Mouse (Mus musculus): ENCODE data around the gene Fgf15. TPM values are rescaled to one million over a fixed set of nuclear protein-coding genes. Genes with fewer than 3 reads are reported as not detected.

Gene Fgf15
- polyA plus RNA-seq, 1 experiment, result 2.6 TPM

DNA sequence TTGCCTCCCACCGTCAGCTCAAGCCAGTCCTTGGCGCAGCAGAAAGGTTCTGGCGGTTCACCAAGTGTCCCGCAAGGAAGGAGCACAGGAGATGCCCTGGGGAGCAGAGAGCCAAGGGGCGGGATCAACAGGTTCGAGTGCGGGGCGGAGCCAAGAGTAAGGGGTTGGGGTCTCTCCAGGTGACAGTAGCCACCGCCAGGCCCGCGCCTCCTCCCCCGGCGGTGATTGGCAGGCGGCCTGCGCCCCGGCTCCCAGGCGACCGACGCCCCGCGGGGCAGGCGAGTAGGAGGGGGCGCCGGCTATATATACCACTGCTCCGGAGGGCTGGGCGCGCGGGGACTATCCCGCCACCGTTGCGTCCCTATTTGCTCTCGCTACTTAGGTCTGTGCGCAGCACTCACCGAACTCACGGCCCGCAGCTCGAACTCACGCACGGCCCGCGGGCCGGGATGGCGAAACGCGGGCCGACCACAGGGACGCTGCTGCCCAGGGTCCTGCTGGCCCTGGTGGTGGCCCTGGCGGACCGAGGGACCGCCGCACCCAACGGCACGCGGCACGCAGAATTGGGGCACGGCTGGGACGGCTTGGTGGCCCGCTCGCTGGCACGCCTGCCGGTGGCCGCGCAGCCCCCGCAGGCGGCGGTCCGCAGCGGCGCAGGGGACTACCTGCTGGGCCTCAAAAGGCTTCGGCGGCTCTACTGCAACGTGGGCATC lies 35.1 kb upstream of the Fgf15 start:
- peaks cover 4% of the 10 kb centered on the region for H3K4me1 ChIP-seq (ENCODE audit: control insufficient read depth, insufficient read depth, insufficient read length, low read length)
- TF ChIP-seq CTCF (IDR thresholded peaks at IDR 0.05; ENCODE audit: extremely low read depth, insufficient read length, insufficient replicate concordance, low read depth, low read length) (no peak), POLR2A (IDR thresholded peaks at IDR 0.05; ENCODE audit: low read depth, low read length) (no peak)

DNA sequence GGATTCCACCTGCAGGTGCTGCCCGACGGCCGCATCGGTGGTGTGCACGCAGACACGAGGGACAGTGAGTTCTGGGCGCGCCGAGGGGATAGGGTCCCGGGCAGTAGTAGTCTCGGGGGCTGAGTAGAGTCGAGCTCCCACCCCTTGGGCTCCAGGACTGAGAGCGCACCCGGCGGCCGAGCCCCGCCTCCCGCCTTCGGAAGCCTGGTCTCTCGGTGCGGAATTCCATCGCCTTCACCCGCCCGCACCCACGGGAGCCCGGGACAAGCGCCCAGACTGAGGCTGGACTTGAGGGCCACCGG lies 34.6 kb upstream of the Fgf15 start:
- TF ChIP-seq CTCF (IDR thresholded peaks at IDR 0.05; ENCODE audit: extremely low read depth, insufficient read length, insufficient replicate concordance, low read depth, low read length) (no peak), POLR2A (IDR thresholded peaks at IDR 0.05; ENCODE audit: low read depth, low read length) (no peak)
- Histone ChIP-seq H3K27ac (ENCODE audit: insufficient read depth, low read depth, low read length) (no peak overlapping the region), H3K27me3 (ENCODE audit: control insufficient read depth, insufficient read depth, low read length) (peaks cover 40% of the 10 kb centered on the region), H3K4me1 (ENCODE audit: control insufficient read depth, insufficient read depth, insufficient read length, low read length) (peaks cover 4% of the 10 kb centered on the region), H3K4me3 (ENCODE audit: low read depth, low read length) (peak overlapping the region; percentile 20; the same call in 1 of the 2 replicates), H3K36me3 (ENCODE audit: control insufficient read depth, insufficient read depth, low read length) (no peaks in the 10 kb centered on the region)
- WGBS, result 1% methylated on average over 28 of the region's 28 CpGs

More for the DNA sequence above, 35.1 kb upstream of the Fgf15 start:
- WGBS, result 2% methylated on average over 72 of the region's 72 CpGs
- Histone ChIP-seq H3K4me3 (ENCODE audit: low read depth, low read length) (peak overlapping the region; percentile 20), H3K27me3 (ENCODE audit: control insufficient read depth, insufficient read depth, low read length) (peaks cover 40% of the 10 kb centered on the region), H3K27ac (ENCODE audit: insufficient read depth, low read depth, low read length) (no peak overlapping the region), H3K36me3 (ENCODE audit: control insufficient read depth, insufficient read depth, low read length) (no peaks in the 10 kb centered on the region)

- Histone ChIP-seq H3K36me3 (ENCODE audit: control insufficient read depth, insufficient read depth, low read length) (no peaks in the 10 kb centered on the region), H3K4me3 (ENCODE audit: low read depth, low read length) (no peak overlapping the region), H3K27me3 (ENCODE audit: control insufficient read depth, insufficient read depth, low read length) (peaks cover 40% of the 10 kb centered on the region), H3K4me1 (ENCODE audit: control insufficient read depth, insufficient read depth, insufficient read length, low read length) (peaks cover 5% of the 10 kb centered on the region), H3K27ac (ENCODE audit: insufficient read depth, low read depth, low read length) (no peak overlapping the region)
- no peak for TF ChIP-seq CTCF (IDR thresholded peaks at IDR 0.05; ENCODE audit: extremely low read depth, insufficient read length, insufficient replicate concordance, low read depth, low read length)
- 4% methylated on average over 15 of the region's 15 CpGs for WGBS
Measured at GRCm38 (mm10) chr7:144862126-144862525, 34.2 kb upstream of the Fgf15 start.

DNA sequence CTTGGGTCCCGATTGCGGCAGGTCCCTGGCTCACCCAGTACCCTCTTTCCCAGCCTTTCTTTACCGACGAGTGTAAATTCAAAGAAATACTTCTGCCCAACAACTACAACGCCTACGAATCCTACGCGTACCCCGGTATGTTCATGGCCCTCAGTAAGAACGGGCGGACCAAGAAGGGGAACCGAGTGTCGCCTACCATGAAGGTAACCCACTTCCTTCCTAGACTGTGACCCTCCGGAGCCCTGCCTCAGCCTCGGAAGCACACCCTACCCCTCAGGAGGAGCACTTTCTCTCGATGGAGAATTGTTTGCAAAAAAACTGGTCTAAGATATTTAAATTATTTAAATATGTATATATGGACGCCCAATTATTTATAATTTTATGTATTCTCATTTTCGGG lies 33.6 kb upstream of the Fgf15 start:
- Histone ChIP-seq H3K36me3 (ENCODE audit: control insufficient read depth, insufficient read depth, low read length) (no peaks in the 10 kb centered on the region), H3K4me3 (ENCODE audit: low read depth, low read length) (no peak overlapping the region), H3K4me1 (ENCODE audit: control insufficient read depth, insufficient read depth, insufficient read length, low read length) (peaks cover 10% of the 10 kb centered on the region), H3K27me3 (ENCODE audit: control insufficient read depth, insufficient read depth, low read length) (peaks cover 40% of the 10 kb centered on the region), H3K27ac (ENCODE audit: insufficient read depth, low read depth, low read length) (no peak overlapping the region)
- TF ChIP-seq CTCF (IDR thresholded peaks at IDR 0.05; ENCODE audit: extremely low read depth, insufficient read length, insufficient replicate concordance, low read depth, low read length), result no peak
- TF ChIP-seq POLR2A (IDR thresholded peaks at IDR 0.05; ENCODE audit: low read depth, low read length), result no peak
- WGBS, result 7% methylated on average over 18 of the region's 18 CpGs

DNA sequence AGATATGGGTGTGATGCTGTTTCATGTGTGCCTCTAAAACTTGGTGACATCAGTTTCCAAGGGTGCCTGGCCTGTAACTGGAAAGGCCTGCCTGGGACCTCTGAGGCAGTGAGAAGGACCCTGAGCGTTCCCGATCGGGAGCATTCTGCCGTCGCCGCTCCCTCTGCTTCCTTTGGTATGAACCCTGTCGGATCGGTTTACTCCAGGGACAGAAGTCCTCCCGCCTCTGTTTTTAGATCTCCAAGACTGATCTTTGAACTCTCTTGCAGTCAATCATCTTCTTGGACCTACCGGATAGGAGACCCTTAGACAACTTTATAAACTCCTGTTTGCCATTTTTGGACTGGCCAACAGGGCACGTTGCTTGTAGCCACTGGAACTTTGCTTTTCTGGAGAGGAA lies 33.1 kb upstream of the Fgf15 start:
- Histone ChIP-seq H3K4me1 (ENCODE audit: control insufficient read depth, insufficient read depth, insufficient read length, low read length) (peaks cover 10% of the 10 kb centered on the region), H3K27ac (ENCODE audit: insufficient read depth, low read depth, low read length) (no peak overlapping the region), H3K27me3 (ENCODE audit: control insufficient read depth, insufficient read depth, low read length) (peaks cover 40% of the 10 kb centered on the region), H3K36me3 (ENCODE audit: control insufficient read depth, insufficient read depth, low read length) (no peaks in the 10 kb centered on the region), H3K4me3 (ENCODE audit: low read depth, low read length) (no peak overlapping the region)
- no peak for TF ChIP-seq POLR2A (IDR thresholded peaks at IDR 0.05; ENCODE audit: low read depth, low read length)
- TF ChIP-seq CTCF (IDR thresholded peaks at IDR 0.05; ENCODE audit: extremely low read depth, insufficient read length, insufficient replicate concordance, low read depth, low read length), result no peak
- WGBS, result 5% methylated on average over 11 of the region's 11 CpGs

DNA sequence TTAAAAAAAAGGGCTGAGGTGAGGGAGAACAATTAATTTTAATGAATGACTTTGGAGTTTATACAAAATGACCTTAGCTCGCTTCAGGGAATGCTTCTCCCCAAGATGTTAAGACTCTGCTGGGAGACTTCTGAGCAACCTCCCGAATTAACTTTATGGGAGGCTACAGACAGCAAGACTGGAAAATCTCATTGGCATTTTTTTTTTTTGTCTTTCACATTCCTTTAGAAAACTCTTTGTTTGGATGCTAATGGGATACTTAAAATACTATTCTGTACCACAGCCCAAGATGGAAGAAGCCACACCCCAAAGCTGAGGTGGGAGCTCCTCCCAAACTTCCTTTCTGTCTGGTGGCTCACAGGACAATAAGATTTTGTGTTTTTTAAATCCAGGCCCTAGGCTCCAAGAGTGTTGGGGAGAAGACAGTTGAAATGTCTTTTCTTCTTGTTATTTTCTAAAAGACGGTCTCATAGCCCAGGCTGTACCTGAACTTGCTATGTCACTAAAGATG lies 32.1 kb upstream of the Fgf15 start:
- H3K4me3 ChIP-seq (ENCODE audit: low read depth, low read length), result no peak overlapping the region
- WGBS, result 59% methylated on average over 3 of the region's 3 CpGs
- no peak for TF ChIP-seq CTCF (IDR thresholded peaks at IDR 0.05; ENCODE audit: extremely low read depth, insufficient read length, insufficient replicate concordance, low read depth, low read length)
- no peak for TF ChIP-seq POLR2A (IDR thresholded peaks at IDR 0.05; ENCODE audit: low read depth, low read length)
- peaks cover 40% of the 10 kb centered on the region for H3K27me3 ChIP-seq (ENCODE audit: control insufficient read depth, insufficient read depth, low read length)
- no peak overlapping the region for H3K27ac ChIP-seq (ENCODE audit: insufficient read depth, low read depth, low read length)
- H3K36me3 ChIP-seq (ENCODE audit: control insufficient read depth, insufficient read depth, low read length), result no peaks in the 10 kb centered on the region
- peaks cover 10% of the 10 kb centered on the region for H3K4me1 ChIP-seq (ENCODE audit: control insufficient read depth, insufficient read depth, insufficient read length, low read length)

- H3K36me3 ChIP-seq (ENCODE audit: control insufficient read depth, insufficient read depth, low read length), result no peaks in the 10 kb centered on the region
- no peak overlapping the region for H3K4me3 ChIP-seq (ENCODE audit: low read depth, low read length)
- peaks cover 6% of the 10 kb centered on the region; the same call in 1 of the 2 replicates for H3K4me1 ChIP-seq (ENCODE audit: control insufficient read depth, insufficient read depth, insufficient read length, low read length)
- H3K27ac ChIP-seq (ENCODE audit: insufficient read depth, low read depth, low read length), result no peak overlapping the region
- H3K27me3 ChIP-seq (ENCODE audit: control insufficient read depth, insufficient read depth, low read length), result peaks cover 19% of the 10 kb centered on the region
- 37% methylated on average over 4 of the region's 4 CpGs for WGBS
- TF ChIP-seq CTCF (IDR thresholded peaks at IDR 0.05; ENCODE audit: extremely low read depth, insufficient read length, insufficient replicate concordance, low read depth, low read length), result no peak
Measured at GRCm38 (mm10) chr7:144867161-144867560, 29.2 kb upstream of the Fgf15 start.
